ENCODE assay signal across 9 mouse cellular contexts in the genomic region with DNA sequence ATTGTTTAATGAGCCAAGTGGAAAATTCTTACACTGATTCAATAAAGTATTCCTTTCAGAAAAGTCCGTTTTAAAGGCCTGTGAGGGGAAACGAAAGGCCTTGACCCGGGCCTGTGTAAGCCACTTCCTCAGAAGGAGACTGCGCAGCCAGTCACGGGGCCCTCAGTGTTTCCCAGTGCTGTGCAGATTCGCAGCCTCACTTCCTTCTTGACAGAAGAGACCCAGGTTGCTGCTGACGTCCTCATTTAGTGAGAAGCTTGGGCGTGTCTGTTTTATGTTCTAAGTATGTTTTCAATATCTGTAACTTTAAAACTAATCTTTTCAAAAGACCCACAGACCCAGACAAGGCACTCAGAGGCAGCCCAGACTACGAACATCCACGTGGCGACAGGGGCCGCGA. TPM values are rescaled to one million over a fixed set of nuclear protein-coding genes. Genes with fewer than 3 reads are reported as not detected.
DNase-seq lines count a peak whose midpoint lies in the region; ATAC-seq lines count a peak whose summit lies in the region.
"Had no signal": no experiment of that assay in that cellular context is flagged by ENCODE, and none has a peak within 500 bp of the region (broad histone marks: within the 10 kb centered on the region; RNA-seq: fewer than 3 reads in every experiment).

No protein-coding gene starts in this region.

- H3K4me3 ChIP-seq in midbrain, embryonic 14.5 days (replicated peaks; ENCODE audit: low read depth, low read length), result no peak overlapping the region
- H3K4me3 ChIP-seq: embryonic facial prominence, embryonic 15.5 days had no signal

- peak; percentile 23 for DNase-seq in adrenal gland, adult 2 months
- DNase-seq in adrenal gland, postnatal 4 days (ENCODE audit: low spot score in 2 of 2), result no peak
- DNase-seq in A20 (ENCODE audit: low read depth, low spot score), result peak; percentile 79
- DNase-seq in heart, postnatal 10 days, result peak; percentile 17 to 39
- DNase-seq in midbrain, embryonic 14.5 days, result no peak
- no peak for DNase-seq in embryo, embryonic 10.5 days (ENCODE audit: low spot score)

- H3K36me3 ChIP-seq in midbrain, embryonic 14.5 days (ENCODE audit: control insufficient read depth, insufficient read depth, low read length), result no peaks in the 10 kb centered on the region
- H3K36me3 ChIP-seq: embryonic facial prominence, embryonic 15.5 days had no signal

- H3K4me2 ChIP-seq in midbrain, embryonic 14.5 days (ENCODE audit: low read length), result no peak overlapping the region
- H3K4me2 ChIP-seq: embryonic facial prominence, embryonic 15.5 days had no signal

- no peaks in the 10 kb centered on the region for H3K4me1 ChIP-seq in midbrain, embryonic 14.5 days (ENCODE audit: control insufficient read depth, insufficient read depth, low read length)
- H3K4me1 ChIP-seq: embryonic facial prominence, embryonic 15.5 days had no signal

- no peak overlapping the region for H3K9ac ChIP-seq in midbrain, embryonic 14.5 days (replicated peaks; ENCODE audit: low read length)
- H3K9ac ChIP-seq: embryonic facial prominence, embryonic 15.5 days had no signal

- intact Hi-C loops in heart, postnatal 10 days (cut with DNase I), result no loop called here

- ATAC-seq in monocyte, adult 5-6 weeks (replicated peaks; ENCODE audit: insufficient number of reproducible peaks, low FRiP score, low TSS enrichment, poor library complexity, severe bottlenecking), result peak; percentile 69
- ATAC-seq in midbrain, embryonic 14.5 days (ENCODE audit: low FRiP score, low TSS enrichment), result no peak
- no peak for ATAC-seq in cerebellum, adult (ENCODE audit: insufficient number of reproducible peaks, low FRiP score, low TSS enrichment)

- WGBS in midbrain, embryonic 14.5 days, result 87% methylated on average over 13 of the region's 13 CpGs

- H3K9me3 ChIP-seq in midbrain, embryonic 14.5 days (ENCODE audit: control insufficient read depth, low read length), result no peaks in the 10 kb centered on the region
- H3K9me3 ChIP-seq: embryonic facial prominence, embryonic 15.5 days had no signal

- H3K27me3 ChIP-seq in midbrain, embryonic 14.5 days (ENCODE audit: control insufficient read depth, insufficient read depth, low read length), result no peaks in the 10 kb centered on the region
- H3K27me3 ChIP-seq: embryonic facial prominence, embryonic 15.5 days had no signal

- no peak overlapping the region for H3K27ac ChIP-seq in midbrain, embryonic 14.5 days (replicated peaks; ENCODE audit: low read depth, low read length)
- H3K27ac ChIP-seq: embryonic facial prominence, embryonic 15.5 days had no signal

RNA-seq across cellular contexts. Expression of gene Kpna4, which starts 29.6 kb away (rescaled TPM):
- 10 to 100 TPM; 49.9 to 71.0 TPM for total RNA-seq in adrenal gland, adult 2 months (2021)
- 7.2 and 7.7 TPM in 2 replicates for polyA plus RNA-seq in adrenal gland, adult 2 months (2012; rRNA removed)
- 10 to 100 TPM; 50.0 to 54.8 TPM for total RNA-seq in adrenal gland, postnatal 4 days (2021)
- 10 to 100 TPM; 57.1 to 75.4 TPM for total RNA-seq in heart, postnatal 10 days (2021)
- 173 to 214 TPM (median 173 TPM) in 3 replicates for total RNA-seq in monocyte, adult 5-6 weeks (2017)
- 33.2 and 45.5 TPM in 2 replicates for polyA plus RNA-seq in midbrain, embryonic 14.5 days (2014; fragmentation: Nextera tagmentation; extraction: Ambion mirVana)

Comparison
In these comparisons a context has a peak if more than half of its experiments do, and no peak if none do; other contexts are left out.
1. DNase-seq: peak in adrenal gland, adult 2 months (single experiment), A20 (single experiment) and heart, postnatal 10 days (2 of 2); none in adrenal gland, postnatal 4 days (0 of 2), midbrain, embryonic 14.5 days (single experiment) and embryo, embryonic 10.5 days (single experiment).